Mouse (Mus musculus): ENCODE data around the gene Hexdc. TPM values are rescaled to one million over a fixed set of nuclear protein-coding genes. Genes with fewer than 3 reads are reported as not detected.

Hexdc gene
- polyA plus RNA-seq, 1 experiment from 2014 or later = 6.3 TPM

GRCm38 (mm10) chr11:121219776-121220175 lies 15.5 kb downstream of the Hexdc start:
- no peaks in the 10 kb centered on the region for H3K9me3 ChIP-seq (ENCODE audit: control insufficient read depth, low read length)
- H3K27me3 ChIP-seq (ENCODE audit: control insufficient read depth, insufficient read depth, low read length) = no peaks in the 10 kb centered on the region
- no peak overlapping the region for H3K4me3 ChIP-seq (ENCODE audit: low read depth, low read length)
- DNase-seq (ENCODE audit: low spot score, missing footprints) (peak; percentile 76), ATAC-seq (ENCODE audit: low FRiP score) (no peak)
- no peak overlapping the region for H3K27ac ChIP-seq (ENCODE audit: low read depth, low read length)
- WGBS = 90% methylated on average over 11 of the region's 11 CpGs
- no peaks in the 10 kb centered on the region for H3K4me1 ChIP-seq (ENCODE audit: control insufficient read depth, insufficient read depth, low read length)
- no peak overlapping the region for H3K4me2 ChIP-seq
- peaks cover 12% of the 10 kb centered on the region for H3K36me3 ChIP-seq (ENCODE audit: control insufficient read depth, insufficient read depth, low read length)
- H3K9ac ChIP-seq (ENCODE audit: low read length) = no peak overlapping the region

DNA sequence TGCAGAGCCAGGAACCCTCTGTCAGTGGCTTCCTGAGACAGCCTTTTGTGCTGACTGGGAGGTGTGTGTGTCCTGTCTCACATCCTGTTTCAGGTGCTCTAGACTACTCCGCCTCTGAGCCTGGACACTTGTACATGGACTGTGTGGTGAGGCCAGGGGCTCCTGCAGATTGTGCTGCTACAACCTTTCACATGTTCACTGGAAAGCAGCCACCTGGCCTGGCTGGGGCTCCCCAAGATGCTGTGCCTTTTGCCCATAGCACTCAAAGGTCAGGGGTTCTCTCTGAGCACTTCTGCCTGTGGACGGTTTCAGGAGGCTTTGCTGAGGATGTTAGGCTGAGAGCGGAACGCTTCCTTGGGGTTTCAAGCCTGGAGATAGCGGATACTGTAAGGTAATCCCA lies 16.5 kb downstream of the Hexdc start:
- Histone ChIP-seq H3K36me3 (ENCODE audit: control insufficient read depth, insufficient read depth, low read length) (peaks cover 19% of the 10 kb centered on the region), H3K4me2 (no peak overlapping the region), H3K27me3 (ENCODE audit: control insufficient read depth, insufficient read depth, low read length) (no peaks in the 10 kb centered on the region), H3K9ac (ENCODE audit: low read length) (no peak overlapping the region), H3K27ac (ENCODE audit: low read depth, low read length) (no peak overlapping the region), H3K4me3 (ENCODE audit: low read depth, low read length) (no peak overlapping the region), H3K9me3 (ENCODE audit: control insufficient read depth, low read length) (no peaks in the 10 kb centered on the region), H3K4me1 (ENCODE audit: control insufficient read depth, insufficient read depth, low read length) (no peaks in the 10 kb centered on the region)
- DNase-seq (ENCODE audit: low spot score, missing footprints) (peak; percentile 64), ATAC-seq (ENCODE audit: low FRiP score) (no peak)
- 86% methylated on average over 5 of the region's 5 CpGs for WGBS

DNA sequence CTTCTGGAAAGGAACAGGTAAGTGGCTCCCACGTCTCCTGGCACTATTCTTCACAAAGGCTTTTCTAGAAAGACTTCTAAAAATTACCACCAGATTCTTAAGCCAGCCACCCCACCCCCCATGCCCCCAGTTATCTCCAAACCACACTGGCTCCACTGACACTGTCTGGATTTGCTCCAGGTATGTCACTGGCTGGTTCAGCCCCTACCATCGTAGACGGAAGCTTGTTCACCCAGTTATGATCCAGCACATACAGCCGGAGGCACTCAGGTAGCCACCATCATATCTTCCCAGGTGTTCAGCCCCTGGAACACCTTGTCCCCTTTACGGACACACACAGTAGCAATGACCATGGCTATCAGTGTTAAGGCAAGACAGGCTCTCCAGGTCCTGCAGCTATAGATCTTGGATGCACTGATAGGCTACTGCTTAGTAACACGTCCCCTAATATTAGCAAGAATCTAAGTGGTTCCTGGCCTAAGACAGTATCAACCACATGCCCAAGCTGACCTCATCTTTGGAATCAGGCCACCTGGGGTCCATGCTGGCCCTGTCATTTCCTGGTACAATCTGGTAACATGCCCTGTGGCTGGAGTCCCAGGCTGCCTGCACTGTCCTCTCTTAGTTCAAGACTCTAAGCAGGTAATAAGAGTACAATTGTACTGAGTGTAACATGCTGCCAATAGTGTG lies 17.2 kb downstream of the Hexdc start:
- Histone ChIP-seq H3K27me3 (ENCODE audit: control insufficient read depth, insufficient read depth, low read length) (no peaks in the 10 kb centered on the region), H3K36me3 (ENCODE audit: control insufficient read depth, insufficient read depth, low read length) (peaks cover 21% of the 10 kb centered on the region), H3K4me2 (no peak overlapping the region), H3K9ac (ENCODE audit: low read length) (no peak overlapping the region), H3K9me3 (ENCODE audit: control insufficient read depth, low read length) (no peaks in the 10 kb centered on the region), H3K4me1 (ENCODE audit: control insufficient read depth, insufficient read depth, low read length) (no peaks in the 10 kb centered on the region), H3K27ac (ENCODE audit: low read depth, low read length) (no peak overlapping the region), H3K4me3 (ENCODE audit: low read depth, low read length) (no peak overlapping the region)
- DNase-seq (ENCODE audit: low spot score, missing footprints) (no peak), ATAC-seq (ENCODE audit: low FRiP score) (no peak)
- WGBS = 91% methylated on average over 6 of the region's 6 CpGs

- Histone ChIP-seq H3K4me1 (ENCODE audit: control insufficient read depth, insufficient read depth, low read length) (peaks cover 11% of the 10 kb centered on the region), H3K4me2 (peak overlapping the region; percentile 84), H3K27ac (ENCODE audit: low read depth, low read length) (peak overlapping the region; percentile 10; the same call in 1 of the 2 replicates), H3K9ac (ENCODE audit: low read length) (peak overlapping the region; percentile 75), H3K9me3 (ENCODE audit: control insufficient read depth, low read length) (no peaks in the 10 kb centered on the region), H3K27me3 (ENCODE audit: control insufficient read depth, insufficient read depth, low read length) (no peaks in the 10 kb centered on the region), H3K4me3 (ENCODE audit: low read depth, low read length) (peak overlapping the region; percentile 77), H3K36me3 (ENCODE audit: control insufficient read depth, insufficient read depth, low read length) (peaks cover 15% of the 10 kb centered on the region)
- 36% methylated on average over 21 of the region's 21 CpGs for WGBS
- peak; percentile 8; the same call in 1 of the 2 replicates for ATAC-seq (ENCODE audit: low FRiP score)
- no peak for DNase-seq (ENCODE audit: low spot score, missing footprints)
Observed at GRCm38 (mm10) chr11:121228129-121229017, 24.1 kb downstream of the Hexdc start.

DNA sequence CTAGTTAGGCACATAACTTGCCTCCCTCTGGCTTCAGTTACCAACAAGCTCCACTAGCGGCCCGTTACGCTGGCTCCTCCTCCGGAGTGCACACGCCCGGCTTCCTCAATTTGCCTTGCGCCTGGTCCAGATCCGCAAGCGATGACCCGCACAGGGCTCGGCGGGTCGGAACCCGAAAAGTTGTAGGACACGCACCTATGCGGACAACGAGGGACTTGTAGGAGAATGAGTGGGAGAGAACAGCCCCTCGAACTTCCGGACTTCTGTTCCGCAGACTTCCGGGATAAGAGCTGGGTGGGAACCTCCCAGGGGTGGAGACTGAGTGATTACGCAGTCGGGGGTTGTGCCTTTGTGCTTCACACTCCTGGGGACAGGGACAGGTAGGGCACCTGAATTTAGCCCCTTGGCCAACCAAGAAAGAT lies 24.8 kb downstream of the Hexdc start, which contains the start of gene Cybc1:
TSS of gene Cybc1 (minus strand) at position 305 of the 422 bp plus-strand sequence.
- Histone ChIP-seq H3K27ac (ENCODE audit: low read depth, low read length) (peak within 1 kb of the TSS; percentile 10; the same call in 1 of the 2 replicates), H3K9me3 (ENCODE audit: control insufficient read depth, low read length) (no peaks in the 10 kb centered on the region), H3K4me1 (ENCODE audit: control insufficient read depth, insufficient read depth, low read length) (peaks cover 11% of the 10 kb centered on the region), H3K9ac (ENCODE audit: low read length) (peak within 1 kb of the TSS; percentile 75), H3K36me3 (ENCODE audit: control insufficient read depth, insufficient read depth, low read length) (peaks cover 14% of the 10 kb centered on the region), H3K4me2 (peak within 1 kb of the TSS; percentile 84), H3K27me3 (ENCODE audit: control insufficient read depth, insufficient read depth, low read length) (no peaks in the 10 kb centered on the region), H3K4me3 (ENCODE audit: low read depth, low read length) (peak within 1 kb of the TSS; percentile 77)
- DNase-seq (ENCODE audit: low spot score, missing footprints) = peak; percentile 97
- WGBS = under 1% methylated on average over 23 of the region's 23 CpGs
- ATAC-seq (ENCODE audit: low FRiP score) = peak; percentile 88

GRCm38 (mm10) chr11:121231191-121231590 lies 27.0 kb downstream of the Hexdc start:
- no peak overlapping the region for H3K4me3 ChIP-seq (ENCODE audit: low read depth, low read length)
- H3K9me3 ChIP-seq (ENCODE audit: control insufficient read depth, low read length) = no peaks in the 10 kb centered on the region
- no peaks in the 10 kb centered on the region for H3K36me3 ChIP-seq (ENCODE audit: control insufficient read depth, insufficient read depth, low read length)
- H3K27me3 ChIP-seq (ENCODE audit: control insufficient read depth, insufficient read depth, low read length) = no peaks in the 10 kb centered on the region
- no peak overlapping the region for H3K9ac ChIP-seq (ENCODE audit: low read length)
- peaks cover 14% of the 10 kb centered on the region for H3K4me1 ChIP-seq (ENCODE audit: control insufficient read depth, insufficient read depth, low read length)
- no peak for DNase-seq (ENCODE audit: low spot score, missing footprints)
- no peak overlapping the region for H3K4me2 ChIP-seq
- no peak overlapping the region for H3K27ac ChIP-seq (ENCODE audit: low read depth, low read length)
- WGBS = 85% methylated on average over 4 of the region's 4 CpGs
- ATAC-seq (ENCODE audit: low FRiP score) = no peak

DNA sequence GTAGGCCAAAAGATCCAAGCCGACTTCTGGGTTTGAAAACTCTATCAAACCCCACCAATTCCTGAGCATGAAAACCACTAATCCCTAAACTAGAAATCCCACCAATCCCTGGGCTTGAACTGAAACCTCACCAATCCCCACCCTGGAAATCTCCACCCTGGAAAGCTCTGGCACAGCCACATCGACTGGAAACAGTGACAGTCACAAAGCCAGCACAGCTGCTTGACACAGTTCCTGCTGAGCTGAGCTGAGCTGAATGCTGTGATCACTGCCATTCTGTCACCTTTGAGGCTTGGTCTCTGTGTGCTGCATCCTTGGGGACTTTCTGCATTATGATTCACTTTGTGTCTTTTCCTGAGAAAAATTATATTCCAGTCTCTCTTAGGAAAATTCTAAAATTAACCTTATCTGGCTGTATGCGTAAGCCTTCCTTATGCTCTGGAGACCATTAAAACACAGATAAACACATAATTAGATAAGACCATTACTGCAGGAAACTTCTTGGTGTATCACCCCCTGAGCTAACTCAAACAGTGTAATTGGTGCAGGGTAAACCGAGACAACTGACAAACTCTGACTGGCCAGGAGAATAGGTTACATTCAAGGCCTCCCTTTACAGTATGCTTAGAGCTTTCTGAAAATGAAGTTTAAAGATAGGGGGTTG lies 27.5 kb downstream of the Hexdc start:
- ATAC-seq (ENCODE audit: low FRiP score) = no peak
- peaks cover 17% of the 10 kb centered on the region for H3K4me1 ChIP-seq (ENCODE audit: control insufficient read depth, insufficient read depth, low read length)
- H3K9ac ChIP-seq (ENCODE audit: low read length) = no peak overlapping the region
- no peak overlapping the region for H3K27ac ChIP-seq (ENCODE audit: low read depth, low read length)
- no peaks in the 10 kb centered on the region for H3K36me3 ChIP-seq (ENCODE audit: control insufficient read depth, insufficient read depth, low read length)
- 48% methylated on average over 4 of the region's 4 CpGs for WGBS
- H3K9me3 ChIP-seq (ENCODE audit: control insufficient read depth, low read length) = no peaks in the 10 kb centered on the region
- no peak for DNase-seq (ENCODE audit: low spot score, missing footprints)
- no peak overlapping the region for H3K4me2 ChIP-seq
- no peak overlapping the region for H3K4me3 ChIP-seq (ENCODE audit: low read depth, low read length)
- H3K27me3 ChIP-seq (ENCODE audit: control insufficient read depth, insufficient read depth, low read length) = no peaks in the 10 kb centered on the region

DNA sequence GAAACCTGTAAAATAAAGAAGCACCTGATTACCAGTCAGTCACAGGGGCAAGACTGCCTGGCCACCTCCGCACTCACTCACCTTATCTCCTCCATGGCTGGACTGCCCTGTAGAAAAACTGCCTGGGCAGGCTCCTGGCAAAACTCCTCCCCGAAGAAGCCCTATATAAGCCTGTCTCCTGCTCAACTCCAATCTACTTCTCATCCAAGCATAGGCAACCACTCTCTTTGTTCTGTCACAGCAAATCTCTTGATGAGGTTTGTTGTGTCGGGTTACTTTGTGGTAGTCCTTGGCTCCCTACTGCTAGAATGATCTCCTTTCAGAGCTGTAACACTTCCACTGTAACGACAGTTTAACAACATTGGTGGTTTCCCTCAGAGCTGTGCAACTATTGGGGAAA lies 28.5 kb downstream of the Hexdc start:
- Histone ChIP-seq H3K4me1 (ENCODE audit: control insufficient read depth, insufficient read depth, low read length) (peaks cover 16% of the 10 kb centered on the region), H3K27me3 (ENCODE audit: control insufficient read depth, insufficient read depth, low read length) (no peaks in the 10 kb centered on the region), H3K27ac (ENCODE audit: low read depth, low read length) (no peak overlapping the region), H3K9ac (ENCODE audit: low read length) (no peak overlapping the region), H3K36me3 (ENCODE audit: control insufficient read depth, insufficient read depth, low read length) (no peaks in the 10 kb centered on the region), H3K4me3 (ENCODE audit: low read depth, low read length) (no peak overlapping the region), H3K4me2 (no peak overlapping the region), H3K9me3 (ENCODE audit: control insufficient read depth, low read length) (no peaks in the 10 kb centered on the region)
- WGBS = 38% methylated on average over 4 of the region's 4 CpGs
- no peak for ATAC-seq (ENCODE audit: low FRiP score)
- peak; percentile 17 for DNase-seq (ENCODE audit: low spot score, missing footprints)
